Mouse (Mus musculus) megakaryocyte, adult 5-6 weeks (primary cell): Measurements from ENCODE around the gene Rbbp8nl. TPM values are rescaled to one million over a fixed set of nuclear protein-coding genes. Genes with fewer than 3 reads are reported as not detected.

Source experiments
- ATAC-seq: 2 replicates; pipeline ENCODE4 v1.8.0; 2016; ENCODE audit warnings: mild to moderate bottlenecking, inconsistent platforms; ENCODE audit not compliant: poor library complexity, severe bottlenecking
- total RNA-seq, 2 experiments: library from RNA; stranded (forward) in 1 of 2; stranded (reverse) in 1 of 2; fragments of 153-499, 151-499 nt in 1 of 2; fragments of 221-1000, 200-1000 nt in 1 of 2; gene quantifications; 2 replicates each; pipeline versions ENCODE4 v1.2.3 to v1.2.4; 2015 to 2017

The Rbbp8nl gene
- total RNA-seq, 2 experiments from 2014 or later = not detected

DNA sequence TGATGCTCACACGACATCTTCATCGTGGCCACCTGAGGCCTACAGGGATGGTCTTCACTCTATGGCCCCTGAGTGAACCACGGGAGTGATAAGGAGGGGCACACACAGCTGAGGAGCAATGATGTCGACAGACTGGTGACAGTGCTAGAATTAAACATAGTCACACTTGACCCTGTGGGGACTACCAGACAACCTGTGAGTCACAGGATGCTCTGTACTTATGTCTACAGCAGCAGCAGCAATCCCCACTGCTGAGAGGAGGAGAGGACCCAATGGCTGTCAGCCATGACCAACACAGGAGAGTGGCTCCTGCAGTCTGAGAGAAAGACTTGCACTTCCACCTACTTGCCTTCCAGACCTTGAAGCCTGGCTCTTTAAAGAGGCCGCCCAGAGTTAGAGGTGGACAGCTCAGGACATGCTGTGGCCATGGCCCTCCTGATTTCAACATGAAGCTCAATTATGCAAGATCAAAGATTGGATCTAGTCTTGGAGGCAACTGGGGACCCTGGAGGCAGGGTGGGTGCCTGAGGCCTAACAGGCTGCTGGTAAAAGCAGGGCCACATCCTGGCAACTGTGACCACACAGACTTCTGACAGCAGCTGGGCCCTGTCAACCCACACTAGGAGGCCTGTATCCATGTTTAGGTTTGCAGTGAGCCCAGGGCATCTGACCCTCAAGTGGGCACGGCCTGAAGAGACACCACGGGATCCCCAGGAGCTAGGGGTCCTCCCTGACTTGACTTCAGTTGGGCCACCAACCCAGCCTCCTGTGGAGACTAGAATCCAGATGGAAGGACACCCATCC is 56.4 kb downstream of the Rbbp8nl start:
- ATAC-seq = peak; percentile 54

DNA sequence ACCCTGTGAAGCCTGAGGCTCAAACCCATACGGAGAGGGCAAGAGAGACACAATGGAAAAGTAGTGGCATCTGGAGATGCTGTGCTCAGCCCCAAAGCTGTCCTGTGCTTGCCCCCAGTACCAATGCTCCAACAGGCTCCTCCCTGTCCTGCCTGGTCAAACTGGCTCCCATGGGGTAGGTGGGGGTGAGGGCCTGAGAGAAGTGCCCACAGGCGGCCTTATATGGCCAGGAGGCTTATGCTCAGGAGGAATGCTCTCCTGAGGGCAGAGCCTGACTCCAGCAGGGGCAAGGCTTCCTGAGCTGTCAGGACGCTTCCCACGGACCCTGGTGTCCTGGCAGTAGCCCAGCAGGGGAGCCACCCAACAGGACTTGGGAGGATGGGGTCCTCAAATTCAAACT is 59.2 kb downstream of the Rbbp8nl start:
- no peak for ATAC-seq

GRCm38 (mm10) chr2:180229129-180229528 is 60.5 kb downstream of the Rbbp8nl start:
- ATAC-seq = no peak

DNA sequence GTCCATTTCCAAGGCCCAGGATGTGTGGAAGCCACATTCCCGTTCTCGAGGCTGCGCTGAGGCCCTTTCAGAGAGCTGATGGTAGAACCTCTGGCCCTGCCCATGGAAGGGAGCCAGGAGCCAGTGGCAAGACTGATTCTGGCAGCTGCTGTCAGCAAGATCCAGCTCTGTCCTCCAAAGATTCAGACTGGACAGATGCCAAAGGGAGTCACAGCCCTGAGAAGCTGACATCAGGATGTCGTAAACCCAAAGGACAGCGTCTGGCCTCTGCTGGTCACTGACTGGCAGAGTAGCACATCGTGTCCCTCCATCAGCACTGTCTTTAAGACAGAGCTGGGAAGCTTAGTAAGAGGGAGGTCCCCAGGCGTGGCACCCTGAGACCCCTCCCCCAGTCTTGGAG is 61.1 kb downstream of the Rbbp8nl start:
- no peak for ATAC-seq

DNA sequence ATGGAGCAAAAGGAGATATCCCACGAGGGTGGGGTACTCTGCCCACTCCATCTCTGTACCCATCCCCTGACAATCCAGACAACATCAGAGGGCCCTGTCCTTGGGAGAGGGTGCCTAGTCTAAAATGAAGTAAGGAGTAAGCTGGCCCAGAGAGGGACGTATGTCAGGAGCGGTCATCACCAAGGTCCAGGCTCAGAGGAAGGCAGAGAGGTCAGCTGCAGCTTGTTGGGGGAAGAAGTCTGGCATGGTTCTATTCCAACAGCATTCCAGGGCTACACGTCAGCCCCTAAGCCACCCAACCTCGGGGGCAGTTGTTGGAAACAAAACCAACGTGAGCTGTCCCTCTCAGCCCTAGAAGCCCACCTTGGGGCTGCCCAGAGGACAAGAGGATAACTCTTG is 61.6 kb downstream of the Rbbp8nl start:
- no peak for ATAC-seq

Other genes with a start within 250 kb of the Rbbp8nl start
- 439 and 533 TPM in 2 replicates for gene Psma7, start 247.4 kb downstream of the Rbbp8nl start, total RNA-seq (2015)
- 536 and 608 TPM in 2 replicates for gene Psma7, start 247.4 kb downstream of the Rbbp8nl start, total RNA-seq (2017)
- 3.2 and 5.5 TPM in 2 replicates for gene Ss18l1, start 247.4 kb downstream of the Rbbp8nl start, total RNA-seq (2015)
- 4.2 and 4.6 TPM in 2 replicates for gene Ss18l1, start 247.4 kb downstream of the Rbbp8nl start, total RNA-seq (2017)
- 3.3 and 4.9 TPM in 2 replicates for gene Mtg2, start 219.3 kb downstream of the Rbbp8nl start, total RNA-seq (2015)
- gene Mtg2, start 219.3 kb downstream of the Rbbp8nl start, total RNA-seq (2017) = 4.5 and 6.6 TPM in 2 replicates
- gene Hrh3, start 185.4 kb downstream of the Rbbp8nl start, total RNA-seq (2015) = 0.04 TPM in 1 of 2 replicates, not detected in the other
- not detected in 2 replicates for gene Hrh3, start 185.4 kb downstream of the Rbbp8nl start, total RNA-seq (2017)
- gene Osbpl2, start 170.6 kb downstream of the Rbbp8nl start, total RNA-seq (2015) = 22.0 and 23.2 TPM in 2 replicates
- 39.8 and 62.2 TPM in 2 replicates for gene Osbpl2, start 170.6 kb downstream of the Rbbp8nl start, total RNA-seq (2017)
- gene Adrm1, start 118.4 kb downstream of the Rbbp8nl start, total RNA-seq (2015) = 55.7 and 58.0 TPM in 2 replicates
- gene Adrm1, start 118.4 kb downstream of the Rbbp8nl start, total RNA-seq (2017) = 32.0 and 39.1 TPM in 2 replicates
- gene Lama5, start 64.0 kb downstream of the Rbbp8nl start, total RNA-seq (2015) = 0.48 and 0.83 TPM in 2 replicates
- 0.18 and 4.0 TPM in 2 replicates for gene Lama5, start 64.0 kb downstream of the Rbbp8nl start, total RNA-seq (2017)
- gene Rps21, start 32.5 kb downstream of the Rbbp8nl start, total RNA-seq (2015) = 1,036 and 1,070 TPM in 2 replicates
- 1,935 and 2,289 TPM in 2 replicates for gene Rps21, start 32.5 kb downstream of the Rbbp8nl start, total RNA-seq (2017)
- gene Cables2, start 16.4 kb downstream of the Rbbp8nl start, total RNA-seq (2015) = 16.0 and 16.4 TPM in 2 replicates
- 12.1 and 12.8 TPM in 2 replicates for gene Cables2, start 16.4 kb downstream of the Rbbp8nl start, total RNA-seq (2017)
- not detected in 2 replicates for gene Gata5, start 44.8 kb upstream of the Rbbp8nl start, total RNA-seq (2015)
- gene Gata5, start 44.8 kb upstream of the Rbbp8nl start, total RNA-seq (2017) = not detected in 2 replicates
- 2.6 and 2.7 TPM in 2 replicates for gene Slco4a1, start 166.4 kb upstream of the Rbbp8nl start, total RNA-seq (2015)
- 2.5 and 2.7 TPM in 2 replicates for gene Slco4a1, start 166.4 kb upstream of the Rbbp8nl start, total RNA-seq (2017)
- not detected in 2 replicates for gene Ntsr1, start 210.1 kb upstream of the Rbbp8nl start, total RNA-seq (2015)
- not detected in 2 replicates for gene Ntsr1, start 210.1 kb upstream of the Rbbp8nl start, total RNA-seq (2017)